Mouse (Mus musculus) G1E-ER4 (cell line): ENCODE measurements around the gene Ift140. TPM values are rescaled to one million over a fixed set of nuclear protein-coding genes. Genes with fewer than 3 reads are reported as not detected.

Experiments used
- GATA1 ChIP-seq: IDR thresholded peaks from one replicate; pipeline ENCODE4 v1.8.0; 2012; ENCODE audit warnings: low read length, inconsistent platforms
- polyA plus RNA-seq: library from polyadenylated mRNA; stranded (reverse); fragments of >175 nt; gene quantifications from 2 replicates; pipeline ENCODE4 v1.2.3, GENCODE M21; 2012

The Ift140 gene
- 10.6 and 15.1 TPM in 2 replicates for polyA plus RNA-seq

DNA sequence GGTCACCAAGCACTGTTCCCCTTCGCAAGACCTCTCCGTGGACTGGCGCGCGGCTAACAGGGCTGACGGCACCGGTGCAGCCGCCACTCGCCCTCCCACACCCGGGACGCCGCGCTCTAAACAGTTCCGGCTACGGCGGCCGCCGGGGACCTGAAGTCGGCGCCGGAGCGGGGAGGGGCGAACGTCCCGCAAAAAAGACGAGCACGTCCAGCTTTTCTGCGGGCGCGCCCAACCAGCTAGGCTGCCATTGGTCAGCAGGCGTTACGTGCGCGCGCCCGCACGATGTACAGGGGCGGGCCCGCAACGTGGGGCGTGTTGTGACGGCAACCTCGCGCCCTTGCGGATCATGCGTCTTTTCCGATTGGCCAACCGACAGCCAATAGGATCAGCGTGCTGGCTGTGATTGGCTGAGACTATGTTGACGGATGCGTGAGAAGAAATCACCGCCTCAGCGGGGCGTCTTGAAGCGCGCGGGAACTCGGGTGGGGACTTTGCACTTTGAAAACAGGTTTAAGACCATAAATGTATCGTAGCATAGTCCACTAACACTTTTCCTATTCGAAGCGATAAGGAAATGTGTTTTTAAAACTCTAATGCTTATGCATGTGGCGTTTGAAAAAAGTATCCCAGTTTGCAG is at the start of gene Ift140, which contains the start of gene Cramp1l:
Gene Ift140, plus strand, starts transcription at position 431 of the 637 bp plus-strand sequence.
Gene Cramp1l, minus strand, starts transcription at position 134 of the 637 bp plus-strand sequence.
- no peak for TF ChIP-seq GATA1

DNA sequence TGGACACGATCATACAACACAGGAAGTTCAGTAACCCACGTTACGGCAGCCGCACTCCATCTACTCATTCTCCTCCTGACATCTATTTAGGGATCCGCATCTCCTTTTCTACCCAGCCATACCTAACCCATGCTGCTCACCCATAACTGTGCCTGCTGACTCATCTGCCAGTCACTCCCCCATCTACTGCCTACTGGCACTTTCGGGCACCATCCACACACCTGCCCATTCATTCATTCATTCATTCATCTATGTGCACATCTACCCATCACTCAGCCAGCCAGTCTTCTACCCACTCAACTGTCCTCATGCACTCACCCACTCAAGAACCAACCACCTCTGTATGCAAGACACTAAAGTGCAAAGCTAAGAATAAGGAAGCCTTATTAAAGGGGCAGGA is 28.7 kb upstream of the Ift140 start:
- no peak for TF ChIP-seq GATA1

DNA sequence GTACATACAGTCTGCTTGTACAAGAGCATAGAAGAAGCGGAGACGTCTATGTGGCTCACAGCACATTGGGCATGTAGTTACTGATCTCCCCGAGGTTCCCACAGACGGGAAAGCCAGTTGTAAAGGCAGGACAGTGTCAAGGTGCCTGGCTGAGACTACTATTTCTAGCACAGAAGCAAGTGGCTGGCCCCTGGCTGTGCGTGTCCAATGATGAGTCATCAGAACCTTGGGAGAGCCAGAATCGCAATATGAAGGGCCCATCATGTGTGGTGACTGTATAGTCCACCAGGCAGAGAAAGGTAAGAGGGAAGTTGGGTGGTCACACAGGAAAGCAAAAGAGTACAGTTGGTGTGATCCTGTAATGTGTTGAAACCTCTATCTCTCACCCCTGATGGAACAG is 21.2 kb upstream of the Ift140 start:
- TF ChIP-seq GATA1, result no peak

DNA sequence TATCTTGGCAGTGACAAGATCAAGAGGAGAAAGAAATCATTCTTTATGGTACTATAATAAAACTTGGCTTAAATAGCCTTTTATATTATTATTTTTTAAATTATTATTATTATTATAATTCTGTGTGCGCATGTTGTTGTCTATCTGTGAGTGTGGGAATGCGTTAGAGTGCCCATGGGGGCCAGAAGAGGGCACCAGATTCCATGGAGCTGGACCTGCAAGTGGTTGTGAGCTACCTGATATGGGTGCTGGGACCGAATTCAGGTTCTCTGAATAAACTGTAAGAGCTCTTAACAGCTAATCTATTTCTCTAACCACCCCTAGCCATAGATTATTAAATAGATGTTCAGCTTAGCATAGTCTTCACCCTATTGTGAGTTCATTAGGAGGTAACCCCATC is 10.8 kb upstream of the Ift140 start:
- TF ChIP-seq GATA1, result no peak

DNA sequence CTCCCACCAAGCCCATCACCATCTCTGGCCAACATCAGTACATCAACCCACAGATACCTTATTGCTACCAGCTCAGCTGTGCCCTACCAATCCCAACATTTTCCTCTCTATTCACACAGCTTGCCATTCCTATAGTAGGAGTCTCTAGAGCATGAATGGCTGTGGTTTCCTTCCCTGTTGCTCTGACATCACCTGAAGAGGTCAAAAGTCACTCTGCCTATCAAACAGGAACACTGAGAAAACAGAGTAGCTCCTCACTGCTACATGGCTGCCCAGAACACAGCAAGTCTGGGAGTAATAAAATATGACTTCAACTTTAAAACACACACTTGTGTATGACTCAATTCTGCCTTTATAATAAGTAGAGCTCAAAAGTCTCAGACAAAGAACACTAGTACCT is 8.4 kb upstream of the Ift140 start:
- TF ChIP-seq GATA1, result no peak

DNA sequence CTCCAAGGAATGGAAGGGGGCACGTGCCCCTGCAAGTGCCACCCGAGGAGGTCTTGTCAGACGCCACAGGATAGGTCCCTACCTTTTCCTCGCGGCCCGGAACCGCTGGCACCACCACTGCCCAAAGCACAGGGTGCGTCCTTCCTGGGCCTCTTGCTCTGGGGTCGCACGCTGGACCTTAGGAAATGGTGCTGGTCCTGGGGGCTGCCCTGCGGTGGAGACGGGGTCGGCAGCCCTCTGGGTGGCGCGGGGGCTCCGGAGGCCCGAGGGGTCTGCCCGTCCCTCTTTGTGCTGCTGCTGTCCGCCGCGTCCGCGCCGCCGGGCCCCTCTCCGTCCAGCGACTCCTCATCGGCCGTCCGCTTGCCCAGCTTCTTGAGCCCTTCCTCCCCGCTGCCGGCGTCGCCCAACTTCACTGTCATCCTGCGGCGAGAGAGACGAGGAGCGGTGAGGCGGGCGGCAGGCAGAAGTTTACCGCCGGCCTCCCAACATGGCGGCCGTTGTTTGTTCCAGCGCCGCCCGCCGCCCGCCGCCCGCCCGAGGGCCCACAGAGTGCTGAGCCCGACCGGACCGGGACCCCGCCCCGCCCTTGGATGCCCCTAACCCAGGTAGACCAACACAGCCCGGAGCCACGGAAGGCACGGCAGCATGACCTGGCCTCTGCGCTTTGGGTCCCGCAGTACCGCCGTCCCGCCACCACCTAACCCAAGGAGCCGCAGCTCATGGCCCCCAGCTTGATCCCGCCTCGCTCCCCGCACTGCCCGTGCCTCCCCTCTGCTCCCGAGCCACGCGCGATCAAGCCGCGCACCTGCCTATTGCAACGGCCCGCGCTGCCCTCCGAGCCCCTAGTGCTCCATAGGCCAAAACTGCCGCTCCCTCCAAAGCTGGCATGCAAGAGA is 2.0 kb upstream of the Ift140 start:
- TF ChIP-seq GATA1, result no peak

DNA sequence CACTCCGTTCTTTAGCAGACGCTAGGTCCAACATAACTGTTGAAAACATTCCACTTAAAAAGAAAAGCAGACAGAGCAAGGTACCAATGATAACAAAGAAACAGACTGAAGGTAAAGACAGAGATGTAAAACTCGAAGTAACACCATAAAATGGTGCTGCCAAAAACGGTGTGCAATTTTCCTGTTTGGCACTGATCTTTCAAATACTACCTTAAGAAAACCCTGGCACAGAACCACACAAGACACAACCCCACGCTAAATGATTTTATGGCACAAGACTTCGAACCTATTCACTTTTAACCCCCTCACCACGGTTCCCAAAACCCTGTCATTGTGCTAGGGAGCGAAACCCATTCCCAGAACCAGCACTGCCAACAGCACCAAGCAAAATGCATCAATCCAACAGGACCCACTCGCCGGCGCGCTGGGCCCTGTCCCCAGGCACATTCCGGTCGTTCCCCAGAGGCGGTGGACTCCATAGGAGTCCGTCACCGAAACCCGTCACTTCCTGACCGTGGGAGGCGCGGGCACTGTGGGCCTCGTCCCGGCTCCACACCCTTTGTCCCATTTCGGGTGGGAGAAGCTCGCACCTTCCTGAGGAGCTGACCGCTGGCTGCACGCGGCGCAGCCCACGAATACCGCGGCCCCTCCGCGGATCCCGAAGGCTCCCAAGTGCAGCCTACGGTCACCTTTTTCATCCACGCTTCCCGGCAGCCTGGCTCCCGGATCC is 879 bp upstream of the Ift140 start:
- no peak for TF ChIP-seq GATA1

DNA sequence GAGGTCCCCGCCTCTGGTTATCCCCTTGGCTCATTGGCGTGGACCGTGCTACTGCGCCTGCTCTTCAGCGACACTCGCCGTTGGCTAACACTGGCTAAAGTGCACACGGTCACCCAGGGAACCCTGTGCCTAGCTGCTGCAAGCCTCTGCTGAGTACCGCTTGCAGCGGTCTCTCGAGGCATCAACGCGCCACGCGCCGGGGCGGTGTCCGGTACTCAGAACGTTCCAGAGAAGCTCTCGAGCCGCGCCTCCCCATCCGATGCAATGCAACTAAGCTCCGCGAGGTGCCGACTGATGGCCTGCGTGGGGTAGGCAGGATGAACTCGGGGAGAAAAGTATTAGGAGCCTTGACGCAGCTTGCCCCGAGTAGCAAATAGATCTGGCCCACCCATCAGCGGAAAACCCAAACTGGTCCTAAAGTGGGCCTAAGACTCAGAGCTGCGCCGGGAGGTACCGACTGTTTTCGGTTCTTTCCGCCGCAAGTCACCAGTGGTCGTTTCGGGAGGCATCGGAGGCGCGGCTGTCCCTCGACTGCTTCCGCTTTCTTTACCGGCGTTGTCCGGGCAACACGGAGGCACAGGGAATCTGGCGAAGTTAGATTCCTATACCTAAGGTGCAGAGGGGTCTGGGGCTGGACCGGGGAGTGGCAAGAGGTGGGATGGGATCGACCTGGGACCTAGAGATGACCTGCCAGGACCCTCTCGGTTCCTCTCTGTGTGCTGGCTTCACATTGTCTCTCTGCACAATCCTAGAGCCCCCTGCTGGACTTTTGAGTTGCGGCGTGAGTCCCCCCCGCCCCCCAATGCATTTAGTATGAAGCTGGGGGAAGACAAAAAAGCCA is 627 bp downstream of the Ift140 start:
- no peak for TF ChIP-seq GATA1

DNA sequence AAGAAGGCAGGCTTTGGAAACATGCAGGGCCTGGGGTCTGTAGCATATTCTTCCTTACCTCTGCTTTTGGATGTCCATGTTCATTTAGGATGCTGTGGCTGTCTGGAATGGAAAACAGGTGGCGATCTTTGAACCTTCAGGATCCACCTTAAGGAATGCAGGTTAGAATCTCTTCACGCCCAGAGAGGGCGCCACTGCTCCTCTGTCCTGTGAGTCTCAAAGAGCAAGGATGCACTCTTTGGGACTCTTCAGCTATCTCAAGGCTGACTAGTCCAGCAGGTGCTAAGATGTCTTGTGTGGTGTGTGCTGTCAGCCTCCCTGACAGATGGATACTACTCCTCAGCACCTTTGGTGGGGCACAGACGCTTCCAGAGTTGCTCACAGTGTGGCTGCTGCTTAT is 20.3 kb downstream of the Ift140 start:
- no peak for TF ChIP-seq GATA1

DNA sequence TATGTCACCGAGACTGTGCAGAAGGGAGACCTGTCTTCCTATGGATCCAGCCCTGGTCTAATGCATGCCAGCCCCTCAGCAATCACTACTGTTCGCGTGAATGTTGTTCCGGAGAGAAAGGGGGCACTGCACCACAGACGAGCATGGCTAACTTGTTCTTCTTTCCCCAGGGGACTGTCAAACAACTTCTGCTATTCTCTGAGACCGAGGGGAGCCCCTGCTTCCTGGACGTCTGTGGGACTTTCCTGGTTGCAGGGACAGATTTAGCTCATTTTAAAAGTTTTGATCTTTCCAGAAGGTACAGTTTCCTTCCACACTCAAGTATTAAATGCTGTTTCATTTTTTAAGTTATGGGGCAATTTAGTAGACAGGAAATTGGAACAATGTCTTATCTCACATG is 29.0 kb downstream of the Ift140 start:
- no peak for TF ChIP-seq GATA1

DNA sequence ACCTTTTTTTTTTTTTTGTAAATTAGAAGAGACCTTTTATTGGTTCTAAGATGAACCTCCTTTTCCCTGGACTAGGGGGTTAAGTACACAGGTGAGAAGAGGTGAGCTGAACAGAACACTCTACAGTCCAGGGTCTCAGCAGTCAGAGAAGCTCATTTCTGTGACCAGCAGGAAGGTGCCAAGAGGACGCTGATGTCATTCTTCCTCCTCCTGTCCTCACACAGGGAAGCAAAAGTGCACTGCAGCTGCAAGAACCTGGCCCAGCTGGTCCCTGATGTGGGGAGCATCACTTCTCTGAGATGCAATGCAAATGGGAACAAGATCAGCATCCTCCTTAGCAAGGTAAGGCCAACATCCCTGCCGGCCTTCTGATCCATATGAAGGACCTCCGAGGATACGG is 29.4 kb downstream of the Ift140 start:
- TF ChIP-seq GATA1, result no peak

DNA sequence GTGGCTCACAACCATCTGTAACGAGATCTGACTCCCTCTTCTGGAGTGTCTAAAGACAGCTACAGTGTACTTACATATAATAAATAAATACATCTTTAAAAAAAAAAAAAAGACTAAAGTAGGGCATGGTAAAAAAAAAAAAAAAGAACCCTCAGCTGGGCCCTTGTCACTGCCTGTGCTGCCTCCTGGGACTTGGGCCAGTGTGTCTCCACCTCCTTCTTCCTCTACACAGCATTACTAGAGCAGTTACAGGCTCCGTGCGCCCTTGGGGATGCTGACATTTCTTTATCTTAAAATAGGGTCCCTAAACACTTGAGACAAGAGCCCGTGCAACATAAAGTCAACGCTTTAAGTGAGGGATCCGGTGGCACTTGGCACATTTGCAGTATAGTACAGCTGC is 31.3 kb downstream of the Ift140 start:
- TF ChIP-seq GATA1, result no peak

DNA sequence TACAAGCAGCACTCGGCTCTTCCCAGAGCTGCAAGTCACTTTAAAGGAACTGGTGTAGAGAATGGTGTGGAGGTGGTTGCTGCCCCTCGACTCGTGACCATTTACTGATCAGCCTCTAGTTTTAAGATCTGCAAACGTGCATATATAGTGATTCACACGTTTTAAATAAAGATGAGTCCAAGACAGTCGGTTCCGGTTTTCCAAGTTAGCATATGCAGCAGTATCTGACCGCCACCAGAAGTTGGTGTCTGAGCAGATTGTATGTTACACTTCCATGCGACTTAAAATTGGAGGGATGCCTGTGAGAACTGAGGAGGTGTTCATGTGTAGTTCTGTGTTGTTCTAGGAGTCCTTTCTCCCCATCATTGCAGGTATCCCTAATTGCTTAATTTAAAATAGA is 37.4 kb downstream of the Ift140 start:
- no peak for TF ChIP-seq GATA1

DNA sequence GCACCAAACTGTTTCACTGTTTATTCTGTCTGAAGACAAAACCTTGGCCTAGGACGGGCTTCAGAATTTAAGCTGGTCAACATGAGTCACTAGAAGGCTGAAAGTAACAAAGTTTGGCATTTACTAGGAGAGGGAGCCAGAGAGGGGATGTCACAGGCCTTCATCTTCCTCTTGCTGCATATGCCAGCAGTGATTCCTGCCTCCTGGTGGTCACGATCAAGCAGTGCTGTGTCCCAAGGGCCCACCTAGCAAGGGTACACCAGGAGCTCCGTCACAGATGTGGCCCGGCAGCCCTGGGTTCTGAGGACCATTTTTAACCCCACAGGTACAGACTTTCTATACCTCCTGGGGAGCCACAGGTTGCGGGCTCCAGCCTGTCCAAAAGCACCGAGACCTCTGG is 41.2 kb downstream of the Ift140 start:
- TF ChIP-seq GATA1, result no peak

DNA sequence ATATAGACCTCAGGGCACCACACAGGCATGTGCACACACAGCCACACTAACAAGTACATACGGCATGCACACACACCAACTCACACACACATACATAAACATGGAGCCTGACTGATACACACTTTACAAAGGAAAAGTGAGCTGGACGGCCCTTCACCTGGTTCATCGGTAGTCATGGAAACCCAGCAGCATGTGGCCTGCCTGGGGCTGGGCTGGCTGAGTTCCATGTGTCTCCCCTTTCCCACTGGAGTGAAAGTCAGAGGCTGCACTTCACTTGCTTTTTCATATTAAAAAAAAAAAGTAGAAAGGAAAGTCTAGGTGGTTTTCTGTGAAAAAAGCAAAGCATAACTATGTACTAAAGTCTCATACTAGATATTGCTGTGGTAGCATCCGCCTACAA is 47.4 kb downstream of the Ift140 start:
- TF ChIP-seq GATA1, result no peak
